Mouse (Mus musculus) hindbrain, postnatal 0 days (tissue): ENCODE measurements around the gene Zfp846. TPM values are rescaled to one million over a fixed set of nuclear protein-coding genes. Genes with fewer than 3 reads are reported as not detected.

Experiments used
- ATAC-seq: fragments of 200-750 bp; cut with Nextera tagmentation; 2 replicates; pipeline ENCODE4 v1.8.0; 2017; ENCODE audit warnings: mild to moderate bottlenecking, moderate TSS enrichment, moderate library complexity
- DNase-seq: peaks from one replicate; pipeline ENCODE4 v3.0.0-alpha.2; 2015; ENCODE audit warnings: low spot score
- H3K27ac ChIP-seq: fragments of 300-500 bp; sonication (generic); 2 replicates; pipeline ENCODE4 v1.5.1; 2014; ENCODE audit warnings: mild to moderate bottlenecking
- H3K27me3 ChIP-seq: fragments of 300-500 bp; sonication (generic); 2 replicates; pipeline ENCODE4 v1.6.1; 2014; ENCODE audit warnings: low read length, mixed read lengths; ENCODE audit not compliant: insufficient read depth
- H3K36me3 ChIP-seq: fragments of 300-500 bp; sonication (generic); 2 replicates; pipeline ENCODE4 v1.6.1; 2014; ENCODE audit warnings: low read length, mixed read lengths; ENCODE audit not compliant: insufficient read depth
- H3K4me1 ChIP-seq: fragments of 300-500 bp; sonication (generic); 2 replicates; pipeline ENCODE4 v1.6.1; 2014; ENCODE audit warnings: antibody characterized with exemption, low read length, mixed read lengths; ENCODE audit not compliant: insufficient read depth
- H3K4me2 ChIP-seq: fragments of 300-500 bp; sonication (generic); 2 replicates; pipeline ENCODE4 v1.6.1; 2014; ENCODE audit warnings: low read depth, mild to moderate bottlenecking, low read length, moderate library complexity, mixed read lengths
- H3K4me3 ChIP-seq: fragments of 300-500 bp; sonication (generic); 2 replicates; pipeline ENCODE4 v1.5.1; 2014; ENCODE audit warnings: low read length
- H3K9ac ChIP-seq: fragments of 300-500 bp; sonication (generic); replicated peaks from 2 replicates; pipeline ENCODE4 v1.6.1; 2014; ENCODE audit warnings: mild to moderate bottlenecking, low read length, moderate library complexity, mixed read lengths
- H3K9me3 ChIP-seq: fragments of 300-500 bp; sonication (generic); 2 replicates; pipeline ENCODE4 v1.6.1; 2016; ENCODE audit warnings: low read length, mixed read lengths
- CTCF ChIP-seq: IDR thresholded peaks from 2 replicates; pipeline ENCODE4 v1.5.1; 2016; ENCODE audit warnings: antibody characterized with exemption, control low read depth, low read depth
- WGBS: fragments of 180-500 bp; shearing (Covaris S2); extraction: QIAGEN DNeasy Blood & Tissue Kit; methylation state at CpG from one replicate; pipeline ENCODE4 v1.1.7; 2014; 5-methylcytosine and 5-hydroxymethylcytosine counted together
- polyA plus RNA-seq: library from polyadenylated mRNA; unstranded; fragments of >200 nt; fragmentation: Nextera tagmentation; extraction: Ambion mirVana; gene quantifications from 2 replicates; pipeline ENCODE4 v1.2.1, GENCODE M21; 2015
- total RNA-seq: library from RNA; depleted of rRNA; stranded (reverse); fragments of >200 nt; gene quantifications from 2 replicates; pipeline ENCODE4 v1.2.3, GENCODE M21; 2014

Zfp846 gene
- total and polyA plus RNA-seq, 2 experiments from 2014 or later = 16.4 to 38.6 TPM

DNA sequence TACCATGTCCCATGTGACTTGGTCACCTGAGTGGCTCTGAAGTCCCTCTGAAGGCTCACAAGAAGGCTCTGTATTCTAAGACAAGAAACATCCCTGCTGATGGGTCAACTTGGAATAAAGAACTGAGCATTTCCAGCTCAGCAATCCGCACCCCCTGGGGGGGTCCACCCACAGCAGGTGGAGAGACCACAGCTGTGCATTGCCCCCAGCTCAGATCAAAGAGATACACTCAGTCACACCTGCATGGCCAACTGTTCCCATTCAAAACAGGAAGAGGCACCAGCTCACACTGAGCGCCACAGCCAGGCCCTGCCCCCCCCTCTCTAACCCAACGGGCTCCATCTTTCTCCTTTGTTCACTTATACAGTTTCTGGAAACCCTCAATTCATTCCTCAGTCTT is 55.2 kb downstream of the Zfp846 start:
- Histone ChIP-seq H3K27ac (no peak overlapping the region), H3K36me3 (peaks cover 17% of the 10 kb centered on the region), H3K9me3 (no peaks in the 10 kb centered on the region), H3K4me1 (peaks cover 3% of the 10 kb centered on the region; the same call in 1 of the 2 replicates), H3K27me3 (no peaks in the 10 kb centered on the region), H3K4me2 (no peak overlapping the region), H3K4me3 (no peak overlapping the region), H3K9ac (no peak overlapping the region)
- DNase-seq (no peak), ATAC-seq (no peak)
- no peak for TF ChIP-seq CTCF
- WGBS = 78% methylated on average over 3 of the region's 3 CpGs

DNA sequence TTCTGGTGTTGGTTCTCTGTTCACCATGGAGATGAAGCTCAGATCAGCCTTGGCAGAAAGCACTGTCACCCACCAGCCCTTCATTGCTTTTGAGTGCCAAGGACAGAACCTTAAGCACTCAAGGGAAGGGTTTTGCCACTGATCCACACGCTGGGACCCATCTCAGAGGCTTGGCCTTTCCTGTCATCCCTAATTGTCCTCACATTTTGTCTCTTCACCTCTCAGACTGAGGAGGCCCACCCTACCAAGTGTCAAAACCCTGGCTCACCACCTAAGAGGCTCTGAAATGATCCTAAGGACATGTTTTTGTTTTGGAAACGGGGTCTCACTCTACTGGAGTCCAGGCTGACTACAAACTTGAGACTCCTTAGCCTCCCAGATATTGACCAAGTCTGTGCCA is 55.7 kb downstream of the Zfp846 start:
- Histone ChIP-seq H3K9me3 (no peaks in the 10 kb centered on the region), H3K4me2 (no peak overlapping the region), H3K27me3 (no peaks in the 10 kb centered on the region), H3K36me3 (peaks cover 17% of the 10 kb centered on the region), H3K27ac (no peak overlapping the region), H3K4me1 (peaks cover 8% of the 10 kb centered on the region; the same call in 1 of the 2 replicates), H3K4me3 (no peak overlapping the region), H3K9ac (no peak overlapping the region)
- 80% methylated on average over 2 of the region's 2 CpGs for WGBS
- TF ChIP-seq CTCF = no peak
- ATAC-seq = no peak
- DNase-seq = no peak

DNA sequence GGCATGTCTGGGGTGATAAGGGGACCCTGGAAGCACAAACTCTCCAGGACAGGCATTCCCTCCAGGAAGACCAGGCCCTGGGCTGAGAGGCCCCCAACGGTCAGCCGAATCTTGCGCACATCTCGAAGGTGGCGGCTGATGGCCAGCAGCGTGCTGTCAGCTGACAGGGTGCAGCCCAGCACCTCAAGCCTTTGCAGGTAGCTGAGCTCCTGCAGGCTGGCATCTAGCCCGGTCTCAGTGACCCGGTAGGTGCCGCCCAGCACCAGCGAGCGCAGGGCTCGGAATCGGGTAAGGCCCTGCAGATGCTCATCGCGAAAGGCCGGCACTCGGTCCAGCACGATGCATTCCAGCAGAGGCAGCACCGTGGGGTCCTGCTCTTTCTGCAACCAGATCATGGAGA is 57.5 kb downstream of the Zfp846 start:
- WGBS = 94% methylated on average over 19 of the region's 19 CpGs
- Histone ChIP-seq H3K36me3 (peaks cover 17% of the 10 kb centered on the region), H3K27me3 (no peaks in the 10 kb centered on the region), H3K9ac (no peak overlapping the region), H3K4me2 (no peak overlapping the region), H3K4me1 (peaks cover 8% of the 10 kb centered on the region; the same call in 1 of the 2 replicates), H3K4me3 (no peak overlapping the region), H3K9me3 (no peaks in the 10 kb centered on the region), H3K27ac (no peak overlapping the region)
- no peak for TF ChIP-seq CTCF
- no peak for ATAC-seq
- DNase-seq = no peak

DNA sequence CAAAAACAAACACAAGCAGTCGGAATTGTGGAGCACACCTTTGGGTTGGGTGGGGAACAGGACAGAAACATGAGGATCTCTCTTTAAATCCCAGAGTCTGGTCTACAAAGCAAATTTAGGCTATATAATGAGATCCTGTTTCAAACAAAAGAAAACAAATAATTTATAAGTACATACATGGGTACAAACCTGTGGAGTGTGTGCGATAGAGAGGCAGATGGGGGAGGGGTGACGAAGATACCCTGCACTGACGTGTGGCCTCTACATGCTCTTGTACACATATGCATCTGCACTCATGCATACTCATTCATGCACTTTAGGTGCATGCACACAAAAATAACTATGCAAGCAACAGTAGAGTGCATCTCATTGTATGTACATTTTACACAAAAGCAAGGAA is 58.4 kb downstream of the Zfp846 start:
- no peak overlapping the region for H3K9ac ChIP-seq
- no peak overlapping the region for H3K4me3 ChIP-seq
- ATAC-seq (no peak), DNase-seq (no peak)
- no peak overlapping the region for H3K27ac ChIP-seq
- H3K36me3 ChIP-seq = peaks cover 17% of the 10 kb centered on the region
- no peaks in the 10 kb centered on the region for H3K27me3 ChIP-seq
- no peaks in the 10 kb centered on the region for H3K9me3 ChIP-seq
- H3K4me2 ChIP-seq = no peak overlapping the region
- no peak for TF ChIP-seq CTCF
- peaks cover 8% of the 10 kb centered on the region; the same call in 1 of the 2 replicates for H3K4me1 ChIP-seq
- 92% methylated on average over 4 of the region's 4 CpGs for WGBS

DNA sequence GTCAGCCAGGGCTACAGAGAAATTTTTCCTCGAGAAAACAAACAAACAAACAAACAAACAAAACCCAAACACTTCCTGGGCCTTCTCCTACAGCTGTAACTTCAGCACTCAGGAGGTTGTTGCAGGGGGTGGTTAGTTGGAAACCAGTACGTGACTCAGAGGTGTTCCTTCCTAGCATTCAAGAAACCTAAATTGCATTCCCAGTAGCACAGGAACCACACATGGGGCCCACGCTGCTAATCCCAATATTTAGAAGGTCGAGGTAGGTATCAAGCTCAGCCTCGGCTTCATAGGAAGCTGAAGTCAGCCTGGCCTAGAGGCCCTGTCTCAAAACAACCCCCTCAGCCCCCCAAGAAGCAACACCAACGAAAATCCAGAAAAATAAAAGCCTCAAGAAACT is 60.4 kb downstream of the Zfp846 start:
- no peak for DNase-seq
- H3K27me3 ChIP-seq = no peaks in the 10 kb centered on the region
- peaks cover 8% of the 10 kb centered on the region for H3K4me1 ChIP-seq
- H3K27ac ChIP-seq = peak overlapping the region; percentile 86
- H3K9ac ChIP-seq = peak overlapping the region; percentile 83
- peak overlapping the region; percentile 91 for H3K4me2 ChIP-seq
- H3K9me3 ChIP-seq = no peaks in the 10 kb centered on the region
- ATAC-seq = no peak
- peaks cover 19% of the 10 kb centered on the region for H3K36me3 ChIP-seq
- WGBS = 26% methylated on average over 6 of the region's 6 CpGs
- peak overlapping the region; percentile 64 for H3K4me3 ChIP-seq
- no peak for TF ChIP-seq CTCF

DNA sequence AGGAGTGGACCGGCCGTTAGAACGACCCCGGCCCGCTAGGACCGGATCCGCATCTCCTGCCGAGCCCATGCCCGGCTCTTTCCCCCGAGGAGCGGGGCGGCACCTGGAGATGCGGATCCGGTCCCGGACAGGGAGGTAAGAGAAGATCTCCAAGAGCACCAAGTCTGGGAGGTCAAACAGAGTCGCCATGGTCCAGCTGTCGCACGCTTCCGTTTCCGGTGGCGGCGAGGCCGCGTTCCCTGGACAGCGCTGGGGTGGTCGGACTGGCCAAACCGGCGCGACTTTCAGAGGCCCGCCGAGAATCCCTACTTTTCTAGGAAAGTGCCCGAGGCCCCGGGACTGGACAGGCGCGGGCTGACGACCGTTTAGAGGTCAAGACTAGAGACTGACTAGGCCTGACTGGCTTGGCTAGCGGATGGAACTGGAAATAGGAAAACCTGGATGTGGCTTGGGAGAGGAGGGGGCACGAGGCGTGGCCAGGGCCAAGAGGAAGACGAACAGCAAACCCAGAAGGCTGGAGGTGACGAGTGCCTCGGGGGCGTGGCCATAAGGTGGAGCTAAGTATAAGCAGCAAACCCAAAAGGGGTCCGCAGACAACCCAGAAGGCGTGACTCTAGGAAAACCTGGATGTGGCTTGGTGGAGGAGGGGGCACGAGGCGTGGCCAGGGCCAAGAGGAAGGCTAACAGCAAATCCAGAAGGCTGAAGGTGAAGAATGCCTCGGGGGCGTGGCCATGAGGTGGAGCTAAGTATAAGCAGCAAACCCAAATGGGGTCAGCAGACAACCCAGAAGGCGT is 61.2 kb downstream of the Zfp846 start, which contains the start of gene Ubl5:
Gene Ubl5, plus strand, starts transcription at position 778 of the 795 bp plus-strand sequence.
- ATAC-seq (peak; percentile 92), DNase-seq (peak; percentile 96)
- 1% methylated on average over 51 of the region's 51 CpGs for WGBS
- Histone ChIP-seq H3K4me3 (peak within 1 kb of the TSS; percentile 64), H3K27me3 (no peaks in the 10 kb centered on the region), H3K9me3 (no peaks in the 10 kb centered on the region), H3K4me2 (peak within 1 kb of the TSS; percentile 91), H3K9ac (peak within 1 kb of the TSS; percentile 83), H3K27ac (peak within 1 kb of the TSS; percentile 86), H3K4me1 (peaks cover 8% of the 10 kb centered on the region), H3K36me3 (peaks cover 19% of the 10 kb centered on the region)
- TF ChIP-seq CTCF = no peak; the same call in 1 of the 2 replicates

DNA sequence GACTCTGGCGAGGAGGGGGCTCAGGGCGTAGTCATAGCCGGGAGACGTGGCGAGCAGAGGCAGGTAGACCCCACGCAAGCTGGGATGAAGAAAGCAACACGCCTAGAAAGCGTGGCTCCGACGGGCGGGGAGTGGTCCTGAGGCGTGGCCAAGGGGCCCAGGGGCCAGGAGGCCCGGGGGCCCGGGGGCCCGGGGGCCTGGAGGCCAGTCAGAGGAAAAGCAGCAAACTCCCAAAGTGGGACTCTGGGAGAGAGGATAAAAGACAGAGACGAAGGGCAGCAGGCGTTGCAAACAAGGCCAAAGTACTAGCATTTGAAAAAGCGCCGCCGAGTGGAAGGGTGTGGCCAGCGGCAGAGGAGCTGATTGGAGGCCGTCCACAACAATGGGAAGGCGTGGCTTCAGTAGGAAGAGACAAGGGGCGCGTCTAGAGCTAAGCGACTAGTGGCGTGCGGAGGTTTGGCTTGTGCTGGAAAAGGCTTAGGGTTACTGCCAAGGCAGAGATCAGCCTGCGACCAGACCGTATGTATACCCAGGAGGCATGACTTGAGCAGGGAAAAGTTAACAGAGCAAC is 61.9 kb downstream of the Zfp846 start:
- H3K4me3 ChIP-seq = peak overlapping the region; percentile 64
- peak overlapping the region; percentile 91 for H3K4me2 ChIP-seq
- WGBS = under 1% methylated on average over 30 of the region's 30 CpGs
- peaks cover 8% of the 10 kb centered on the region for H3K4me1 ChIP-seq
- ATAC-seq = peak; percentile 70
- peak; percentile 91 for DNase-seq
- H3K27me3 ChIP-seq = no peaks in the 10 kb centered on the region
- H3K27ac ChIP-seq = peak overlapping the region; percentile 86
- TF ChIP-seq CTCF = peak; percentile 33; the same call in 1 of the 2 replicates
- no peaks in the 10 kb centered on the region for H3K9me3 ChIP-seq
- peaks cover 16% of the 10 kb centered on the region for H3K36me3 ChIP-seq
- H3K9ac ChIP-seq = peak overlapping the region; percentile 83
